Mouse (Mus musculus): ENCODE measurements around the gene Spint4.

The Spint4 gene

DNA sequence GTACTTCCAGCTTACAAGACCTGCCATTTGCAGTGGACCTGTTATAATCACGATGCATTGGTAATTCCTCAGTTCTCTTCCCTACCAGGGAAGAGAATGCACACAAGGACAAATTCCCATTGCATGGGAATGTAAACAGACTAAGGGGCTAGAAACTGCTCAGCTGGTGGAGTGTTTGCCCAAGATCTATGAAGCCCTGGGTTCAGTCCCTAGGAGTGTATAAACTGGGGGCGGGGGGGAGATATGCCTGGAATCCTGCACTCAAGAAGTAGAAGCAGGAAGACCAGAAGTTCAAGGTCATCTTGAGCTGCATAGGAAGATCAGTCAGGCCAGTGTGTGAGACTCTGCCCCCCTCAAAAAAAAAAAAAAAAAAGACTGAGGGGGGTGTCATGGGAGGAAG is 35.0 kb downstream of the Spint4 start:
- DNase-seq: no peak

DNA sequence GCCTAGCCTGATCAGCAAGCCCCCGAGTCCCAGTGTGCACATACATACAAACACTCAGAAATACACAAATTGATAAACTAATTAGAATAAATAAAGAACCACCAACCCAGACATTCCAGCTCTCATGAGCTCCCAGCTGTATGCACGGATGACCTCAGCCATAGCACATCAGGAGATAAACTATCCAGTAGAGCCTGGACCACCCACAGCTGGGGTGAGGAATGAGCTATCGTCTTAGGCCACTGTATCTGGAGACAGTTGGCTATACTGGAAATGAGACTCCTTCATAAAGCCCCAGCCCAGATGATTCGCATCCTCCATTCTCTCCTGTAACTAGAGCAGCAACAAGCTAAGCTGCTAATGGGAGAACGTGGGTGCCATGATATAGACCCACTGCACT is 36.5 kb downstream of the Spint4 start:
- DNase-seq: no peak

DNA sequence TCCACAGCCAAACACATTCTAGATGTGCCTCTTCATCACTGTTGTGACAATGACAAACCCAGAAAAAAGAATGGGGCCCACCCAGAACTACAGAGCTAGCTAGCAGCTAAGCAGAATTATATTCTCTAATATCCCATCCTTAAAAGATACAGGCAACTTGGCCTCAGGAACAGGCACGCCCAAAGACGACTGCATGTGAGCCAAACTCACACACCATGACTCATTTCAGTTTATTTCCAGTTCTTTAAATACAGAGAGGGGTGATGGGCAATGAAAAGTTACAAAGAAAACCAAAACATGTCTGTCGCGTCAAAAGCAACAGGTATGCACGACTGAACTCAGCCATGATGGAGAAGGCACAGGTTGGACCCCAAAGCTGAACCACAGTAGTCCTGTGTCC is 37.1 kb downstream of the Spint4 start:
- no peak for DNase-seq

GRCm38 (mm10) chr2:164737377-164738090 is 39.2 kb downstream of the Spint4 start:
- DNase-seq: no peak

DNA sequence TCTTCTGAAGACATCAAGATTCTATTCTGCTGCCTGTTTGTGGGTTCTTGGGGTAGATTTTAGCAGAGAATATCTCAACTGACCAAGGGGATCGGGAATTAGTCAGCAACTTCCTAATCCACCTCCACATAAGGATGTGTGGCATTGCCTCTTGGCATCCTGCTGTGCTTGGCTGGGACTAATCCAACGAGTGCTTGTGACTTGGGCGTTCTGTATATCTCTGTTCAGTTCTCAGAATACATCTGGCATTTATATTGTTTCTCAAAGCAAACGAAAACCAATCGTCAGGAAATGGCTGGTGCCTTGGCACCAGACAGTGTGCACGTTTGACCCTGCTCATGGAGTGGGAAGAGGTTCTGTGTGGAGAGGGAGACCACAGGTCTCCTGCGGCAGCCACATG is 41.6 kb downstream of the Spint4 start:
- no peak for DNase-seq

- no peak for DNase-seq
These were observed 46.7 kb downstream of the Spint4 start for GRCm38 (mm10) chr2:164744987-164745386.

GRCm38 (mm10) chr2:164745843-164746479 is 47.7 kb downstream of the Spint4 start, which contains the start of the genes Wfdc3 and Dnttip1:
Wfdc3 (minus strand) TSS chr2:164745931.
Dnttip1 (plus strand) TSS chr2:164745983.
- peak; percentile 96 for DNase-seq

DNA sequence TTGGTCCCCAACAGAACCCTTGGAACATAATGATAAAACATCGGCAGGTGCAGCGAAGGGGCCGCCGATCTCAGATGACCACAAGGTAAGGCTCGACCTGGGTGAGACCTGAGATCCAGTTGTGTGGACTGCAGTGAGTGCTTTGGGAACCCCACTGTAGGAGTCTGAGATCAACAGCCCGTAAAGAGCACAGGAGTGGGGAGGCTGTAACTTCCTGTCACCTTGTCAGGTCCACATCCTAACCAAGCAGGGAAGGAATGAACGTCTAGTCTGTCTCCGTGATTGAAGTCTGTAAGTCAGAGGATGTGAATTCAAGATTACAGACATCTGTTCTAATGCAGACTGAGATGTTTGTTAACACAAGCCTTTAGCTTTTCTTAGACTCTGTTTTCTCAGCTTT is 48.4 kb downstream of the Spint4 start:
- DNase-seq: no peak

DNA sequence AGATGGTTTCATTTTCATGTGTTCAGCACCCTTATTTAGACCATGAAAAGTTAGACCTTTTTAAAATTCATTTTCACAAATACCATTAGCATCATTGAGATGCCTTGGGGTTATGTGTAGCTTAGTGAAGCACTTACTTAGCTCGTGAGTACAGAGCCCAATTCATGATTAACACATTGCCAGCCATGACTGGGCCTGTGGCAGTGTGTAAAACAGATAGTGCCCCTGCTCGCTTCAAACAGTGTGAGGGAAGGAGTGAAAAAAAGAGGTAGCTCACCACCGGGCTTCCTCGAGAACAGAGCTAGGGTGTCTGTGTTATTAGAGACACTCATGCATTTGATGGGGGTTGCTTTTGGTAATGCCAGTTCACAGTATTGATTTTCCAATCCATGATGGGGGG is 49.9 kb downstream of the Spint4 start:
- no peak for DNase-seq

DNA sequence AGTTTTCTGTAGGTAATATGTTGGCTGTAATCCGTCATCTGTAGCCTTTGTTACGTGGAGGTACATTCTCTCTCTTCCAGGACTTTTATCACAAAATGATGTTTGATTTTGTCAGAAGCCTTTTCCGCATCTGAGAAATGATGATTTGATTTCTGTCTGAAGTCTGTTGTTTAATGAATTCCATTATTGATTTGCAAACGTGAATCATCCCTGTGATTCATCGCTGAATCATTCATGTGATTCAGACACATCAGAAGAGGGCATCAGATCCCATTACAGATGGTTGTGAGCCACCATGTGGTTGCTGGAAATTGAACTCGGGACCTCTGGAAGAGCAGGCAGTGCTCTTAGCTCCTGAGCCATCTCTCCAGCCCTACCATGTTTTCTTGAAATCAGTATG is 50.7 kb downstream of the Spint4 start:
- DNase-seq: no peak
